Mouse (Mus musculus) kidney, embryonic 16.5 days (tissue): Measurements from ENCODE around the gene Aqp9. TPM values are rescaled to one million over a fixed set of nuclear protein-coding genes. Genes with fewer than 3 reads are reported as not detected.

Experiments used
- ATAC-seq: fragments of 200-750 bp; cut with Nextera tagmentation; 2 replicates; pipeline ENCODE4 v1.8.0; 2017; ENCODE audit warnings: moderate TSS enrichment; ENCODE audit not compliant: low FRiP score, low TSS enrichment
- H3K27ac ChIP-seq: fragments of 300-500 bp; sonication (generic); 2 replicates; pipeline ENCODE4 v1.5.1; 2014; ENCODE audit warnings: low read length
- H3K27me3 ChIP-seq: fragments of 300-500 bp; sonication (generic); 2 replicates; pipeline ENCODE4 v1.6.1; 2014; ENCODE audit warnings: low read length, control low read depth, mixed read lengths; ENCODE audit not compliant: insufficient read depth
- H3K36me3 ChIP-seq: fragments of 300-500 bp; sonication (generic); 2 replicates; pipeline ENCODE4 v1.6.1; 2014; ENCODE audit warnings: low read length, control low read depth, mixed read lengths; ENCODE audit not compliant: insufficient read depth
- H3K4me1 ChIP-seq: fragments of 300-500 bp; sonication (generic); 2 replicates; pipeline ENCODE4 v1.6.1; 2014; ENCODE audit warnings: low read length, control low read depth, mixed read lengths; ENCODE audit not compliant: insufficient read depth
- H3K4me2 ChIP-seq: fragments of 300-500 bp; sonication (generic); replicated peaks from 2 replicates; pipeline ENCODE4 v1.6.1; 2014; ENCODE audit warnings: low read depth, low read length
- H3K4me3 ChIP-seq: fragments of 300-500 bp; sonication (generic); 2 replicates; pipeline ENCODE4 v1.5.1; 2014; ENCODE audit warnings: mild to moderate bottlenecking, low read length
- H3K9ac ChIP-seq: fragments of 300-500 bp; sonication (generic); replicated peaks from 2 replicates; pipeline ENCODE4 v1.6.1; 2014; ENCODE audit warnings: low read length
- H3K9me3 ChIP-seq: fragments of 300-500 bp; sonication (generic); 2 replicates; pipeline ENCODE4 v1.6.1; 2016; ENCODE audit warnings: low read length, control low read depth
- WGBS: fragments of 180-500 bp; shearing (Covaris S2); extraction: QIAGEN DNeasy Blood & Tissue Kit; methylation state at CpG from one replicate; pipeline ENCODE4 v1.1.7; 2014; 5-methylcytosine and 5-hydroxymethylcytosine counted together
- polyA plus RNA-seq: library from polyadenylated mRNA; unstranded; fragments of >200 nt; fragmentation: Nextera tagmentation; extraction: Ambion mirVana; gene quantifications from 2 replicates; pipeline ENCODE4 v1.2.1, GENCODE M21; 2015

Aqp9 gene
- polyA plus RNA-seq, 1 experiment from 2014 or later = 0.27 TPM

- no peak overlapping the region for H3K4me3 ChIP-seq
- H3K4me1 ChIP-seq = no peaks in the 10 kb centered on the region
- no peaks in the 10 kb centered on the region for H3K36me3 ChIP-seq
- H3K27ac ChIP-seq = no peak overlapping the region
- H3K9ac ChIP-seq = no peak overlapping the region
- H3K27me3 ChIP-seq = no peaks in the 10 kb centered on the region
- H3K4me2 ChIP-seq = no peak overlapping the region
- 79% methylated on average over 9 of the region's 9 CpGs for WGBS
- H3K9me3 ChIP-seq = no peaks in the 10 kb centered on the region
- no peak for ATAC-seq
Observed at GRCm38 (mm10) chr9:71120924-71121323, 47.6 kb downstream of the Aqp9 start.

GRCm38 (mm10) chr9:71113166-71113565, 55.3 kb downstream of the Aqp9 start:
- H3K9me3 ChIP-seq = no peaks in the 10 kb centered on the region
- H3K4me3 ChIP-seq = no peak overlapping the region
- H3K27ac ChIP-seq = no peak overlapping the region
- H3K27me3 ChIP-seq = no peaks in the 10 kb centered on the region
- ATAC-seq = no peak
- 83% methylated on average over 6 of the region's 6 CpGs for WGBS
- H3K4me2 ChIP-seq = no peak overlapping the region
- H3K4me1 ChIP-seq = no peaks in the 10 kb centered on the region
- H3K36me3 ChIP-seq = no peaks in the 10 kb centered on the region
- H3K9ac ChIP-seq = no peak overlapping the region

DNA sequence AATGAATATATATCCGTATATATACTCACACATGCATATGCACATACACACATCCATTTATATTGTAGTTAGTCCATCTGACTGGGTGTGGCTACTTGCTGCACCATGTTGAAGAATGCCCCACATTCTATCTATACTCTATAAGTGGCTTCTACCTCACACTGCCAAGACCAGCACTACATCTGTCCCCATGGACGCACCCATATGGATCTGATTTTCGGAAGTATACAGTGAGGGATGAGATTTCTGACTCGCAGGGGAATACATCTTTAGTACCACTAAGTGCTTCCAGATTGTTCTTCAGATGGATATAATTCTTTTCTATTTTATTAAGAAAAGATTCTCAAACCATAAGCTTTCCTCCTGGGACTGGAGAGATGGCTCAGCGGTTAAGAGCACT, 65.0 kb downstream of the Aqp9 start:
- 89% methylated on average over 5 of the region's 5 CpGs for WGBS

DNA sequence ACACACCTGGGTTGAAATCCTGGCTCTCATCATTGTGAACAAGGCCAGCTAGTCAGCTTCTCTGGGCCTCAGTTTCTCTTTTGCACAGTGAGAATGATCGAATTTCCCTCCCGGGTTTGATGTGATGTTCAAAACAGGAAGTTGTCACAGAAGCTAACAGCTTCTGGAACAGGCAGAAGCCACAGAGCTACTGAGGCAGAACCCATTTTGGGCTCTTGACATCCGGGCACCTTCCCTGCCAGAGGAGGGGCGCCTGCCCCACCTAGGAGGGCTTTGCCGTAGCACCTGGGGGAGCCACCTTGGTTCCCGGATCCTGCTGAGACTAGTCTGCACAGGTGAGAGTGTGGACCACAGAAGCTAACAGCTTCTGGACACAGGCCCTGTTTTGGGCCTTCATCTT, 74.4 kb downstream of the Aqp9 start:
- Histone ChIP-seq H3K27ac (no peak overlapping the region), H3K27me3 (no peaks in the 10 kb centered on the region), H3K9ac (no peak overlapping the region), H3K4me3 (no peak overlapping the region), H3K36me3 (no peaks in the 10 kb centered on the region), H3K4me1 (no peaks in the 10 kb centered on the region), H3K4me2 (no peak overlapping the region), H3K9me3 (no peaks in the 10 kb centered on the region)
- ATAC-seq = no peak
- 90% methylated on average over 6 of the region's 6 CpGs for WGBS

More for the DNA sequence above, 65.0 kb downstream of the Aqp9 start:
- Histone ChIP-seq H3K4me3 (no peak overlapping the region), H3K36me3 (no peaks in the 10 kb centered on the region), H3K27ac (no peak overlapping the region), H3K27me3 (no peaks in the 10 kb centered on the region), H3K4me2 (no peak overlapping the region), H3K9me3 (no peaks in the 10 kb centered on the region), H3K4me1 (no peaks in the 10 kb centered on the region), H3K9ac (no peak overlapping the region)
- ATAC-seq = no peak

GRCm38 (mm10) chr9:71092038-71092437, 76.4 kb downstream of the Aqp9 start:
- Histone ChIP-seq H3K9ac (no peak overlapping the region), H3K4me3 (no peak overlapping the region), H3K9me3 (no peaks in the 10 kb centered on the region), H3K4me1 (no peaks in the 10 kb centered on the region), H3K27ac (no peak overlapping the region), H3K27me3 (no peaks in the 10 kb centered on the region), H3K4me2 (no peak overlapping the region), H3K36me3 (no peaks in the 10 kb centered on the region)
- 69% methylated on average over 5 of the region's 5 CpGs for WGBS
- ATAC-seq = 0 out of 2 replicates have a peak, but pooled peaks have one; percentile 23

- Histone ChIP-seq H3K4me3 (no peak overlapping the region), H3K36me3 (no peaks in the 10 kb centered on the region), H3K9ac (no peak overlapping the region), H3K9me3 (no peaks in the 10 kb centered on the region), H3K27me3 (no peaks in the 10 kb centered on the region), H3K4me1 (no peaks in the 10 kb centered on the region), H3K27ac (no peak overlapping the region), H3K4me2 (no peak overlapping the region)
- WGBS = 49% methylated on average over 7 of the region's 7 CpGs
- ATAC-seq = no peak
Observed at GRCm38 (mm10) chr9:71079201-71079600, 89.3 kb downstream of the Aqp9 start.

- no peak overlapping the region for H3K4me3 ChIP-seq
- no peak overlapping the region for H3K9ac ChIP-seq
- no peaks in the 10 kb centered on the region for H3K4me1 ChIP-seq
- H3K9me3 ChIP-seq = no peaks in the 10 kb centered on the region
- no peaks in the 10 kb centered on the region for H3K27me3 ChIP-seq
- 70% methylated on average over 5 of the region's 5 CpGs for WGBS
- H3K27ac ChIP-seq = no peak overlapping the region
- no peak for ATAC-seq
- no peaks in the 10 kb centered on the region for H3K36me3 ChIP-seq
- no peak overlapping the region for H3K4me2 ChIP-seq
Observed at GRCm38 (mm10) chr9:71077251-71077825, 91.1 kb downstream of the Aqp9 start.

GRCm38 (mm10) chr9:71076201-71076648, 92.3 kb downstream of the Aqp9 start:
- Histone ChIP-seq H3K36me3 (no peaks in the 10 kb centered on the region), H3K9ac (no peak overlapping the region), H3K4me2 (no peak overlapping the region), H3K27ac (no peak overlapping the region), H3K27me3 (no peaks in the 10 kb centered on the region), H3K9me3 (no peaks in the 10 kb centered on the region), H3K4me1 (no peaks in the 10 kb centered on the region), H3K4me3 (no peak overlapping the region)
- WGBS = 89% methylated on average over 12 of the region's 12 CpGs
- no peak for ATAC-seq

- Histone ChIP-seq H3K4me3 (no peak overlapping the region), H3K36me3 (no peaks in the 10 kb centered on the region), H3K4me2 (no peak overlapping the region), H3K9me3 (no peaks in the 10 kb centered on the region), H3K27ac (no peak overlapping the region), H3K9ac (no peak overlapping the region), H3K27me3 (no peaks in the 10 kb centered on the region), H3K4me1 (no peaks in the 10 kb centered on the region)
- no peak for ATAC-seq
- 62% methylated on average over 4 of the region's 4 CpGs for WGBS
Observed at GRCm38 (mm10) chr9:71073831-71074230, 94.7 kb downstream of the Aqp9 start.

DNA sequence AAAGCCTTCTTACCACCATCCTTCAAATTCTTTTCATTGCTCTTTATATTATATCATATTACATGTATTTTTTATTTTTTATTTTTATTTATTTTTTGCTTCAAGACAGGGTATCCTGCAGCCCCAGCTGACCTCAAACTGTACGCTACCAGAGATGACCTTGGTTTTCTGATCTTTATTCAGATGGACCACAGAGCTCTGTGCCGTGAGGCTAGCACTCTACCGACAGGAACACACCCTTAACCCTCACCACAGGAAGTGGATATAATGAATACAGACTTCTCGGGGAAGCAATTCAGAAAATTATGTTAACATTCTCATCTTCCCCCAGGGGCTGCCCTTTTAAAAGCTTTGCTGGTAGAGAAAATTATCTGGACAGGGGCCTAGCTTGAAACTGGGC, 95.4 kb downstream of the Aqp9 start:
- Histone ChIP-seq H3K36me3 (no peaks in the 10 kb centered on the region), H3K4me2 (no peak overlapping the region), H3K9me3 (no peaks in the 10 kb centered on the region), H3K27ac (no peak overlapping the region), H3K4me3 (no peak overlapping the region), H3K27me3 (no peaks in the 10 kb centered on the region), H3K9ac (no peak overlapping the region), H3K4me1 (no peaks in the 10 kb centered on the region)
- WGBS = 54% methylated on average over 4 of the region's 4 CpGs
- ATAC-seq = no peak
